Mouse (Mus musculus) thymus, adult 18-20 months (tissue): ENCODE data around the gene 1700024P04Rik.
"Not testable (repeated sequence)": the region's sequence is repeated elsewhere in the genome, so short reads cannot be mapped to it uniquely, and the experiment has no call there.

ENCODE experiments used
- DNase-seq, 2 experiments: peaks; one replicate each; pipeline ENCODE4 v3.0.0; 2022; ENCODE audit warnings: mixed read lengths in 2 of 2

The 1700024P04Rik gene

DNA sequence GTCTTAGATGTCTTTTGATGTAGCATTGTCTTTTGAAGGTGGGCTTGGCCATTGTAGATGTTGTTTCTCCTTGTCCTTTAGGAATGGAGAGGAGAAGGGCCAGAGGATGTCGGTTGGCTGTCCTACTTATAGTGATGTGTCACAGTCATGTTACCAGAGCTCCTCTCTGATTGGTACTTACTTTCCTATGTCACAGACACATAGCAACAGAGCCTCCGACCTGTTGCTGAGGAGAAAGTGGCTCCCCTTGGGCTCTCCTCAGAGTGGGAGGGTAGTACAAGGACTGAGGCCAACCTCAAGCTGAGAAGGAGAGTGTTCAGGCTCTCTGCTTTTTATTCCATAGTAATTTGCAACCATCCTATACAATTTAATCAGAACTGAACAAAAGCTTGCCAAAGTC lies at the start of gene 1700024P04Rik:
Gene 1700024P04Rik, minus strand, starts transcription at position 101 of the 400 bp plus-strand sequence.
- no peak for DNase-seq

DNA sequence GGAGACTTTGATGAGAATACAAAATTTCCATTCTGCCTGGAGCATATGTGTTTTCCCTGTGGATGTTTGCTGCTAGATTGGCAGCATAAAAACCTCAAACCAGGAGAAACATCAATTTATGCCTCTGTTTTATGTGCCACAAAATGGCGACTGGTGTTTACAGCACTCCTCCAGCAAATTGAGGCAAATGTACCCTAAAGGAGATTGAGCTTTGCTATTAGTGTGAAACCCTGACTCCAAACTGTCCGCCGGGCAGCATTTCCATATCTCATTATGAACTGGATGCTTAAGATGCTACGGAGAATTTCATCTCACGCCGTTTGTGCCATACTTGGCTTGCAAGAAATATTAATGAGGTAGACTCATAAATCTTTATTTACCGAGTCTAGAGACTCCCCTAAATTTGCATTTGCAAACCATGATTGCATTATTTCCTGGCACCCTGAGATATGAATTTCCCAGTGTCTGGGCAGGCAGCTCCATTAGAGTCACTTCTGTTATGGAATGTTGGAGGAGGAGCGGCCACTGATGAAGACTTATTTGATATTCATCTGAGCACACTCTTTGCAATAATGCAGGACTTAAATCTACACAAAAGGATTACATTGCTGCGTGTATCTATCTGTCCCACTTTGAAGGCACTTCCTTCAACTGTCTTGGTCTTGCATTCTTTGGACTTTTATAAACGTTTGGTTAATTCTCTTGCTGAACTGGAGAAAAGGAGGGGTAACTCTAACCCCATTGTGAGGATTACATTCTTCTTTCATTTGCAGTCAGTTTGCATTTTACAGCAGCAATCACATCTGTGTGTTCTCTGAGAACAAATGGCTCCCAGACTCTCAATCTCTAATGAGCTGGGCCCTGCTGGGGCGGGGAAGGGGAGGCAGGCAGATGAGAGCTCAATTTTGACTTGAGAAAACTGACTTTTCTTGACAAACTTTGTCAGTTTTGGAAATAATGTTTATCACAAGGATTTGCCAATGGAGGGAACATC lies 47.2 kb upstream of the 1700024P04Rik start:
- no peak for DNase-seq

DNA sequence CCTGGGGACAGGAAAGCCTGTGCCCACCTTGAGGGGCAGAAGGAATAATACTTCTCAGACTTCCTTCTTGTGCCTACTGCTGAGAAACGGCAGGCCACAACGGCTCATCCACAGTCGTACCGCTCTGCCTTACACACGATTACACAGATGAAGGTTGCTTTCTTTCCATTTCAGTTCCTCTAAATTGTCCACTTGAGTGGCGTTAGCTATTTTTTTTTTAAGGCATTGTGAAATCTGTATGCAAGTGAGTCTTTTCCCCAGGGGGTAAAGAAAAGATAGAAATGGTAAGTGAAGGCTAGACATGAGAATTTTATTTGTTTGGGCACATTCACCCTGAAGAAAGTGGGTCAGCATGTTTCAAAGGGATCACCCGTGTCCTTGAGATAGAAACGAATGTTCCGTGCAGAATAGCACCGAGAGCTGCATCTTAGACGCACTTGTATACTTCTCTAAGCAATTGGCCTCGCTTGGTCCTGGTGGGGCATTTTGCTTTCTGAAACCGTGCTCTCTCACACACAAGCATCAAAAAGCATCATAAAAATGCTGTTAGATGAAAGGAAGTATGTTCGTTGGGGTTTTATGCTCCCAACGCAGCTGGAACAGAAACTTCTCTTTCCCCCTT lies 46.3 kb upstream of the 1700024P04Rik start:
- no peak for DNase-seq

DNA sequence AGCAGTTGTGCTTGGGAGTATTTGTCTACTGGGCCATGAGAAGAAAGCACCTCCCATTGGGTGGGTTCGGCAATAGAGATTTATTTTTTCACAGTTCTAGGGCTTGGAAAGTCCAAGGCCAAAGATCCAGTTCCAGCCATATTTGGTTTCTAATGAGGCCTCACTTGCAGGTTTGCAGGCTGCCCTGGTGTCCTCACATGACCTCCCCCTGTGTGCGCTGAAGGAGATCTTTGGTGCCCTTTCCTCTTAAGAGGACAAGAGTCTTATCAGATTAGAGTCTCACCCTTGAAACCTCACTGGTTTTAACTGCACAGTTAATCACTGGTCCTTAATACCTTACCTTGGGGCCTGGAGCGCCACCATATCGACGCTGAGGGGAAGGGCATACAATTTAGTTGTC lies 40.9 kb upstream of the 1700024P04Rik start:
- DNase-seq = no peak

DNA sequence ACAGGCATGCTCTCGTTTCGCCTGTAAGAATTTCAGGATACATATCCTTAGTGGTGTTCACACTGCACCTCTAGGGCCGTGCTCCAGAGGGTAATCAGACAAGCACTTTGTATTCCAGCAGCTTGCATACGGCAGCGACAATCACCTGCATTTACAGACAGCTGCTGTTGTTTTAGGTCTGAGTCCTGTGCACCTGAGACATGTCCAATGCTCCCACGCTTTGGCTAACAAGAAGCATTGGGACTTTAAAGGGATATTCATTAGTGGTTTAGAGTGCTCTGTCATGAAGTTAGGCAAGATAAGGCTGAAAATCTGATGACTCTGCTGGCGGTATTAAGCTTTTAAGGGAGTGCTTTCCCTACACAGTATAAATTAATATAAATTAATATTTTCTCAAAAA lies 37.7 kb upstream of the 1700024P04Rik start:
- DNase-seq = no peak

DNA sequence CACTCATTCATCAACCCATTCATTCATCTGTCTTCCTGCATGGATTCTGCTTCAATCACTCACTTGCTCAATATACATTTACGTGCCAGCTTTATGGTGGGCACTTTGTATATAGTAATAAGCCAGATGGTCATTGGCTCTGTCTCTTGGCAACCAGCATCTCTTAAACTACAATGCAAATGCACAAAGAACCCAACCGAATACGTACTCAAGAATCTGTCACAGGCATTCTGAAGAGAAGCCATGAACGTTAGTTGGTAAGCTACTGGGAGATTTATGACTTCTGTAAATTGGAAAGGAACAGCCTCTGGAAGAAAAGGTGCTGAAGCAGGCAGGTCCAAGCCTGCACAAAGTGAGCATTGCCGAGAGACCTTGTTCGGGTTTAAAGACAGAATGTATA lies 36.8 kb upstream of the 1700024P04Rik start:
- no peak for DNase-seq

DNA sequence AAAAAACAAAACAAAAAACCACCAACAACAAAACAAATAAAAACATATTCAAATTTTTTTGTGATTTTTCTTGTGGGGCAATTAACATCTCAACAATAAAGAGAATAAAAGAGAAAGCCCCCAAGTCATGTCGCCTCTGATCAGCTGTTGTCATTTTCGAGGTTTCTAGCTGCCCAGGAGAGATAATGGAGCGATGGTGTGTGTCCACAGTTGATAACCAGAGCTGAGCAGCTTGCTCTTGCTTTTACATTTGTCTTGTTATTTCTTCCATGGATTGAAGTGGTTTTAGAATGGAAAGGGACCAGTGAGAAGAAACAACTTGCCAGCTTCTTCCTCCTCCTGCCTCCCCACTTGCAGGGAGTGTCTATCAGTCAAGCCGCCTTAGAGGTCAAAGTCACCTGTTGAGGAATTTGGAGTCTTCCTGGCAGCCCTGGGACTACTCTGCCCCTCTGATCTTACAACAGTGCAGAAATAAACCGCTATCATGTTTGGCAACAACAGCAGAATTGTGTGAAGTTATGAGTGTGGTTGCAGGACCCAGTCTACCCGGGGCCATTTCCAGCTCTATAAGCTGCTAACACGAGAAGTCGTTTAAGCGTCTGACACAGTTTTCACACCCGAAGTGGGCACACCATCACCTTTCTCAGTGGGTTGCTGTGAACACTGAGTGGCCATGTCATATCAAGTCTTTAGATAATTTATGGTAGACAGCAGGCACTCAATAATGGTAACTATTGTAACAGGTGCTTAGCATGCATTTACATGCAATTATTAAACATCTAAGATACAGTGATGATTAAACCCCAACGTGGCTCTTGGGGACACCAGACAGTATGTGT lies 35.7 kb upstream of the 1700024P04Rik start:
- DNase-seq = no peak

DNA sequence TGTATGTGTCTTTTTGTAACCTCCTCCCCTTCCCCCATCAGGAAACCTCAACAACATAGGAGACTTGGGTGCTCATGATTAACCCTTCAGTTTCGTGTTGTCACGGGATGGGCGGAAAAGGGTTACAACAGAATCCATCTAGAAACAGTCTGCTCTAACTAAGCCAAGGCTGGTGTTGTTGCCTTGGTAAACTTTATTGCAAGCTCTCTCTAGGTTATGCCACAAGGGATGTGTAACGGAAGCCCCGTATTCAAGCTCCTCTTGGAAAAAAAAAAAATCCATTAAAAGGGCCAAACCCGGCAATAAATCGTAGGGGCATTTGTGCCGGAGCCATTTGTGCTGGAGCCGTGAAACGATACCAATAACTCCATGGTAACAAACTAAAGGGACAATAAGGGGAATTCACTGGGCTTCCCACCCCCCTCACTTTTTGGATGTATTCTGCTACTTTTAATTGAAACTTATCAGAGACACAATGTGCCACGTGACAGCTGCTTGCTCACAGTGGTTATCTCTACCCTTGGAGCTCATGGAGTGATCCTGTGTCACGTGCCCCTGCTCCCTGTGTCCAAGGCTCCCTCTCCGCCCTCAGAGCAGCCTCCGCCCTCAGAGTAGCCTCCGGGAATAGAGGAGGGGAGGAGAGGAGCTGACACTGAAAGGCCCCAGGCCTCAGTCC lies 34.3 kb upstream of the 1700024P04Rik start:
- no peak for DNase-seq

DNA sequence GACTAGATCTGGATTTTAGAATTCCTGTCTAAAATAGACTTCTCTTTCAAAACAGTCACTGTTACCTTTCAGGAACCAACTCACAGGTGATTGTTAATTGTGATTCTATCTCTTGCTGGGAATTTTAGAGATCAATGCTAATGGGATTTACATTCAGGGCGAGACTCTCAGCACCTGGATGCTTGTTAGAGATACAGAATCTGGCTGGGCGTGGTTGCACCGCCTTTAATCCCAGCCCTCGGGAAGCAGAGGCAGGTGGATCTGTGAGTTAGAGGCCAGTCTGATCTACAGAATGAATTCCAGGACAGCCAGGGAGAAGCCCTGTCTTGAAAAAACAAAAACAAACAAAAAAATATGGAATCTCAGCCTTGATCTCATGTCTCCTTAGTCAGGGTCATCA lies 32.3 kb upstream of the 1700024P04Rik start:
- no peak for DNase-seq

DNA sequence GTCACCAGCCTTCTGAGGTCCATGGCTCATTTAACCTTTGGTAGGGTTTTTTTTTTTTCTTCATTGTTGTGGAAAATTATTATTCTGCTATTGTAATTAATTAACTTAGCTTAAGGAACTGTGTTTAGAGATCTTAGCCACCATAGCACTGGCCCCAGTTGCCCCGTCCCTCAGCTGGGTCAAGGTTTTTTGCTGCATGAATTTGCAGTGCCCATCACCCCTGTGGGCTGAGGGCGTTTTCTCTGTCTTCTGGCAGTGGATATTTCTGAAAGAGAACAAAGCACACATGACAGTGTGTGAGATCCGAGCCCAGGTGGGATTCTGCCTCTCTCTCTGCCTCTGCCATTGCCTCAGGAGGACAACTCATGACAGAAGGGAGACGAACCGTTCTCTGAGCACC lies 28.5 kb upstream of the 1700024P04Rik start:
- DNase-seq = no peak

DNA sequence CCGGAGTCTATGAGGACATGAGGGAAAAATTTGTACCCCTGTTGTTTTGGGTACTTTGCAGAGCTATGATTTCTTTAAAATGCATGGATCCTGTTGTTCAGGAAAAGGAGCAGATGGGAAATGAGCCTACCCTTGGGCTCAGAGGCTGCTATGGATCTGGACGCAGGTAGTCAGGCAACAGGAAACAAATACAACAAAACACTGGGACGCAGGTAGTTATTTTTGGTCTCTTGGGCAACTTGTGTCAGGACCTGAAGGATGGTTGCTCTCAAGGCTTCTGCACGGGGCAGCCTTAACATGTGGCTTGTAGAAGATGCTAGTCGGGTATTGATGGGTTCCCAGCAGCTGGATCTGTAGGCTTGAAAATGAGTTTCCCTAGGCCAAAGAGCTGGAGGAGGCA lies 23.6 kb upstream of the 1700024P04Rik start:
- DNase-seq = no peak

DNA sequence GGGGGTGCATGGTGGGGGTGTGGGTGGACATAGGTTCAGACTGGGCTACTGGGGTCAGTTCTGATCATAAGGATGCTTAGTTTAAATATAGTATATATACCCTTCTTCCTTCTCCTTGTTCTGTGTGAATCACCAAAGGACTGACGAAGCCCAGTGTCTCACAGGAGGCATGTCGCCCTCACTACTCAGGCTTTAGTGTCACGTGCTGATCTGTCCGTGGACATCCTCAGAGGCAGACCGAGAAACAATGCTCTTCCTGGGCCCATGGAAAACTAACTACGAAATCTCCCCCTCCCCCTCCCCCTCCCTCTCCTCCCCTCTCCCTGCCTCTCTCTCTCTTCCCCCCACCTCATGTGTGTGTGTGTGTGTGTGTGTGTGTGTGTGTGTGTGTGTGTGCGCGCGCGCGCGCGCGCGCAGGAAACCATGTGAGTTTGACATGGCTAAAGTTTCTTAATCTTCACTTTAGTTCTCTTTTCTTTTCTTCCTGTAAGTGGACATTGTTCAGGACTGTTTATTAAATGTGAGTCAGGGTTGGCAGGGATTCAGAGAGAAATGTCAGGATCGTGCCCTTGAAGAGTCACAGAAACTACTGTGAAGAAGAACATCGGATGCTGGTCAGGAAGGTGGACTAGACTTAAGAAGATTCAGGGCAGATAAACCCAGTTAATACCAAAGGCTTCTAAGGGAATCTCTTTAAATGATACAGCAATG lies 22.2 kb upstream of the 1700024P04Rik start:
- DNase-seq = no peak

DNA sequence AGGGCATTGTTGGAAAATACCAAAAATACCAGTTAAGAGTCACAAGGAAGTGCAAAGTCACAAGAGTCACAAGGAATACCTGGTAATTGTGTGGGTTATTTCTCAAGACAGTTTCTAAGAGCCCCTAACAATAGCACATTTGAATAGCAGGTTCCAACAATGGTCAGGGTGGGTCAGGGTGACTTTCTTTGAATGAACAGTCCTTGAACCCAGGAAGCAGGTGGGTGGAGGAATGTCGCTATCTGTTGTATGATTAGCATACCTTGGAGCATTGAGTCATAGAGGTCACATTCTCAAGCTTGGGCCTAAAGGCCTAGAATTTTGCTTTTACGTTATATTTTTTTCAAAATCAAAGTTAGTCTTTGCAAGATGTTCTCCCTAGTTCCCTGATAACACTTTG lies 17.3 kb upstream of the 1700024P04Rik start:
- not testable (repeated sequence) for DNase-seq

DNA sequence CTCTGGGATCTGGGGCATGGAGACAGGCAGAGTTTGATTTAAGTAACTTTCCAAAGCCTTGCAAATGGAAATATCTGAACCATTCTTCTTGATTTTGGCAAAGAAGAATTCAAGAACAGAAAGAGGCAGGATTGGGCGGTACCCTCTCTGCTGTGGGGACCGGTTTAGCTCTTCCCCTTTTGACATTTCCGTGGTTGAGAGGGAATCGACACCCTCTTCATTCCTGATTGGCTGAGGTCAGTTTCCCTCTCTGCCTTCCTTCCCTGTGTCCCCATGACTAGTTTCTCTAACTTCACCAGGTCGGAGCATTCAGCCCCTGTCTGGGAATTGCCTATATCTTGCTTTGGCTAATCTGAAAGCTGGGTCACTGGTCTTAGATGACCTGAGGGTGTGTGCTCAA lies 12.7 kb upstream of the 1700024P04Rik start:
- DNase-seq = no peak

DNA sequence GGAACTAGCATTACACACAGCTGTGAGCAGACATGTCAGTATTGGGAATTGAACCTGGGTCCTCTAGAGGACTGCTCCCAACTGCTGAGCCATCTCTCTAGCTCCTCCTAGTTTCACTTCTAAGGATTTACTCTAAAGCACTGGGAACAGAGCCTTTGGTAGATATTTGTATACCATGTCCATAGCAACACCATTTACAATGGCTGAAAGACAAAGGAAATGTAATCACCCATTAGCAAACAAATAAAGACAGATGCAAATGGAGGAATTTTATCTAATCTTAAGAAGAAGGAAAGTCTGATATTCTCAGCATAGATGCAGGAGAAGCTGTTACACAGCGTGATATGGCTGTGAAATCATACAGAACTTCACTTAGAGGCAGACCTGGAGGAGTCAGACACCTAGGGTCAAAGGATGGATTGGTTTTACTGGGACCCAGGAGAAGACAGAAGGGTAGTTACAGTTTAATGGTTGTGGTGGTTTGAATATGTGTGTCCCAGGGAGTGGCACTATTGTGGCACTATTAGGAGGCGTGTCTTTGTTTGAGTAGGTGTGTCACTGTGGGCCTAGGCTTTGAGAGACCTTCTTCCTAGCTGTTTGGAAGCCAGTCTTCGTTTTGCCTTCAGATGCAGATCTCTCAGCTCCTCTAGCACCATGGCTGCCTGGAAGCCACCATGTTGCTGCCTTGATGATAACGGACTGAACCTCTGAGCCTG lies 7.1 kb downstream of the 1700024P04Rik start:
- DNase-seq = no peak

DNA sequence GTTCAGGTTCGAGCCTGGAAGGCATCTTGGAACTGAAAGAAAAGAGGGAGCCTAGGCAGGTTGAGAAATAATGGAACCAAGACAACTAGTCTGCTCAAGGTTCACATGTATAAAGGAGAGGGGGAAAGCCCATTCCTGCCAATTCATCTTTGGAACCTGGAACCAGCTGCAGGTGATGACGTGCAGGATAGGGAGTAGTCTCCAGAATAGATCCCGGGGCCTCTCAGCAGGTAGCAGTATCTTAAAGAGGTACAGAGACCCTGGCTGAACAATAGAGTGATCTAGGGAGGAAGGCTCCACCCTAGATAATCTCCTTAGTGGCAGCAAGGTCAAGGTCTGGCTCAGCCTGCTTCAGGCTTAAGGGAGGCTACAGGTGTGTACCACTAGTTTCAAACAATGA lies 8.3 kb downstream of the 1700024P04Rik start:
- DNase-seq = not testable (repeated sequence)

DNA sequence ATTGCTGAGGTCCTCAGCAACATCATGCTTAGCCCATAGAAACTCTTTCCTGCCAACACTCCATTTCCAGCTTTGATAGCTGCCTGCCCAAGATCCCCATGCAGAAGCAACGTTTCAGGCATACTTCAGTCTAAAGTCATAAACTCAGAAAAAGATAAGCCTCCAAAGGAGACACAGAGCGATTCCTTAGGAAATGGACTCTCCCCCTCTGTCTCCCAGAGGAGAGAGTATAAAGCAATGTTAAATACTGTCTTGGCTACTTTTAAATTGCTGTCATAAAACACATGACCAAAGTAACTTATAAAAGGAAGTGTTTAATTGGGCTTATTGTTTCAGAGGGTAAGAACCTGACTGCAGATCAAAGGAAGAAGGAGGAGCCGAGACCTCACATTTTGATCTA lies 12.3 kb downstream of the 1700024P04Rik start:
- no peak for DNase-seq

DNA sequence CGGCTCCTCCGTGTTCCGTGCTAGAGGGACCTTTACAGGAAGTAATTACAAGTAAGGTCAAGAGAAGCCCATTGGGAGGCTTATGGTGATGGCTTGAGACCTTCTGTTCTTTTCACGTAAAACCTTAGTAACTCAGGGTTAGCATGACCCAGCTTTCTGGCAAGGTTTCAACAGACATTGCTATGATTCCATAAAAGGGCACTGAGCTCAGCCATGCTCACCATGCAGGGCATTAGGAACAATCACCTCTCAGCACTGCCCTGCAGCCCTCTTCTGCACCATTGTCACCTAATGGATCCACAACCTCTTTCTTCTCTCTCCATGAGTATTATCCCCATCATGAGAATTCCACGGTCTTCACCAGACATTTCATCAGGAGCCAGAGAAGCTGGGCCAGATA lies 12.7 kb downstream of the 1700024P04Rik start:
- DNase-seq = no peak

DNA sequence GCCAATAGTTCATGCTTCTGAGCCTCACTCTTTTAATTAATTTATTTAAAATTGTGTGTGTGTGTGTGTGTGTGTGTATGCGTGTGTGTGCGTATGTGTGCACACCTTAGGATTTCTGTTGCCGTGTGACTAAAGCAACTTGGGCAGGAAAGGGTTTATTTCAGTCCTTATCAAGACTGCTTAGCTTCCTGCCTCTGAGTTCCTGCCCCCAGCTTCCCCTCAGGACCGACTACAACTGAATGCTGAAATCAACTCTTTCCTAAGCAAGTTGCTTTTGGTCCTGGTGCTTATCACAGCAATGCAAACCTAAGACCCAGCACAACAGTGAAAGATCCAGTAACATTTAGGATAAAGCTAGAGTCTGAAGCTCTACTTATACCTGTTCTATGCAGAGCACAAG lies 15.8 kb downstream of the 1700024P04Rik start:
- DNase-seq = no peak

DNA sequence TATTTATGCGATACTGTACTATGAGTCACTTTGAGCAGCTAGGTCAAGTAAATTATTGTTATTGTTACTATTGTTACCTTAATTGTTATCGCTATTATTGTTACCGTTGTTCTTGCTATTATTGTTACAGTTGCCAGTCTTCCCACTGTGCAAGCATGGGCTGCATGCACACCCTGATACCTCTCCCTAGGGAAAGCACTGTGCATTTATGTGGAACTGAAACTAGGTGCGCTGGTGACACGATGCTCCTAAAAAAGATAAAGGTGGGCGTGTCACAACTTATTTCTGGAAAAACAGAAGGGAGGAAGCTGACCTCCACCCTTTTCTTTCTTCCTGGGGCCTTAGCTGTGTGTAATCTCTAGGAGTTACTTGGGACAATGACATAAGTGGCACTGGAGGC lies 16.4 kb downstream of the 1700024P04Rik start:
- no peak for DNase-seq

DNA sequence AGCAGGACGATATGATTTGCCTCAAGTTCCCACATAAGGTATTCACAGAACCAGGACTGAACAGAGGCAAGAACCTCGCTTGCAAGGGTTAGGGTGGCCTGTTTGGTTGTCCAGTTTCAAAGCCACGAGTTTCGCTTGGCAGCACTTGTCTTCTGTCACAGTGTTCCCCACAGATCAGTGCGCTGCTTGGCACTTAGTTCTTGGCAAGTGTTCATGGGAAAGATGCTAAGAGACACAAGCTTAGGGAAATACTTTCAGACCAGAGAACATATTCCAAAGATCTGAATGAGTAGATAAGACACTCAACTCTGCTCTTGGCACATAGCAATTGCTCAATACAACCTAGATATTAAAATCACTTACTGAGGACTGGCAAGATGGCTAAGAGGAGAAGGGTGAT lies 17.8 kb downstream of the 1700024P04Rik start:
- DNase-seq = no peak
